Mouse (Mus musculus): Measurements from ENCODE around the gene Gjc1.

Gjc1 gene

GRCm38 (mm10) chr11:102819021-102819782 is at the start of gene Gjc1:
Gene Gjc1, minus strand, starts transcription at chr11:102819700.
- DNase-seq, result peak; percentile 26

- DNase-seq, result peak; percentile 28
Measured at GRCm38 (mm10) chr11:102864272-102864671, 44.8 kb upstream of the Gjc1 start.

- DNase-seq, result no peak
Measured at GRCm38 (mm10) chr11:102859933-102860332, 40.4 kb upstream of the Gjc1 start.

GRCm38 (mm10) chr11:102858951-102859350 is 39.5 kb upstream of the Gjc1 start:
- no peak for DNase-seq

GRCm38 (mm10) chr11:102855941-102856340 is 36.4 kb upstream of the Gjc1 start:
- no peak for DNase-seq

- DNase-seq, result no peak
Measured at GRCm38 (mm10) chr11:102853760-102854159, 34.3 kb upstream of the Gjc1 start.

- DNase-seq, result peak; percentile 38
Measured at GRCm38 (mm10) chr11:102851883-102852282, 32.4 kb upstream of the Gjc1 start.

GRCm38 (mm10) chr11:102845926-102846325 is 26.4 kb upstream of the Gjc1 start:
- no peak for DNase-seq

GRCm38 (mm10) chr11:102838616-102839150 is 19.2 kb upstream of the Gjc1 start:
- DNase-seq, result no peak

- DNase-seq, result peak; percentile 18
Measured at GRCm38 (mm10) chr11:102838126-102838525, 18.6 kb upstream of the Gjc1 start.

- DNase-seq, result no peak
Measured at GRCm38 (mm10) chr11:102837385-102837784, 17.9 kb upstream of the Gjc1 start.

GRCm38 (mm10) chr11:102836146-102836545 is 16.6 kb upstream of the Gjc1 start:
- no peak for DNase-seq

- DNase-seq, result no peak
Measured at GRCm38 (mm10) chr11:102835549-102835948, 16.0 kb upstream of the Gjc1 start, which contains the start of gene Higd1b. Gene Higd1b, plus strand, starts transcription at chr11:102835849.

GRCm38 (mm10) chr11:102834219-102834618 is 14.7 kb upstream of the Gjc1 start:
- no peak for DNase-seq

- DNase-seq, result no peak
Measured at GRCm38 (mm10) chr11:102832700-102833297, 13.3 kb upstream of the Gjc1 start.

- DNase-seq, result no peak
Measured at GRCm38 (mm10) chr11:102830276-102830675, 10.8 kb upstream of the Gjc1 start.

GRCm38 (mm10) chr11:102827097-102827496 is 7.6 kb upstream of the Gjc1 start:
- DNase-seq, result no peak

- no peak for DNase-seq
Measured at GRCm38 (mm10) chr11:102826476-102826875, 7.0 kb upstream of the Gjc1 start.

- no peak for DNase-seq
Measured at GRCm38 (mm10) chr11:102821231-102821630, 1.7 kb upstream of the Gjc1 start.

GRCm38 (mm10) chr11:102820432-102820831 is 932 bp upstream of the Gjc1 start:
- DNase-seq, result no peak

GRCm38 (mm10) chr11:102819783-102820385 is 384 bp upstream of the Gjc1 start:
- DNase-seq, result no peak

GRCm38 (mm10) chr11:102818121-102819020 is 1.1 kb downstream of the Gjc1 start:
- no peak for DNase-seq

- no peak for DNase-seq
Measured at GRCm38 (mm10) chr11:102814881-102815280, 4.6 kb downstream of the Gjc1 start.
